Mouse (Mus musculus) heart, embryonic 10.5 days (tissue): Measurements from ENCODE around the gene Erbb3. TPM values are rescaled to one million over a fixed set of nuclear protein-coding genes. Genes with fewer than 3 reads are reported as not detected.
"Not testable (repeated sequence)": the region's sequence is repeated elsewhere in the genome, so short reads cannot be mapped to it uniquely, and the experiment has no call there.

Source experiments
- DNase-seq: peaks from one replicate; pipeline ENCODE4 v3.0.0-alpha.2; 2017; ENCODE audit warnings: low spot score
- H3K27ac ChIP-seq: fragments of 300-500 bp; sonication (generic); 2 replicates; pipeline ENCODE4 v1.5.1; 2016; ENCODE audit warnings: mild to moderate bottlenecking
- H3K27me3 ChIP-seq: fragments of 300-500 bp; sonication (generic); 2 replicates; pipeline ENCODE4 v1.6.1; 2016; ENCODE audit warnings: mild to moderate bottlenecking; ENCODE audit not compliant: poor library complexity, insufficient read depth, severe bottlenecking
- H3K36me3 ChIP-seq: fragments of 300-500 bp; sonication (generic); 2 replicates; pipeline ENCODE4 v1.6.1; 2016; ENCODE audit warnings: mild to moderate bottlenecking, moderate library complexity
- H3K4me1 ChIP-seq: fragments of 300-500 bp; sonication (generic); 2 replicates; pipeline ENCODE4 v1.6.1; 2016; ENCODE audit warnings: mild to moderate bottlenecking
- H3K4me3 ChIP-seq: fragments of 300-500 bp; sonication (generic); 2 replicates; pipeline ENCODE4 v1.5.1; 2016; ENCODE audit warnings: mild to moderate bottlenecking, moderate library complexity
- H3K9me3 ChIP-seq: fragments of 300-500 bp; sonication (generic); 2 replicates; pipeline ENCODE4 v1.6.1; 2016; ENCODE audit warnings: mild to moderate bottlenecking, moderate library complexity
- WGBS: fragments of 180-500 bp; shearing (Covaris S2); methylation state at CpG from one replicate; pipeline ENCODE4 v1.1.7; 2016; 5-methylcytosine and 5-hydroxymethylcytosine counted together
- polyA plus RNA-seq: library from polyadenylated mRNA; unstranded; fragments of >200 nt; fragmentation: Nextera tagmentation; extraction: Ambion mirVana; gene quantifications from 2 replicates; pipeline ENCODE4 v1.2.1, GENCODE M21; 2016

Gene Erbb3
- polyA plus RNA-seq, 1 experiment from 2014 or later: 7.4 TPM

GRCm38 (mm10) chr10:128622702-128623101 lies 33.2 kb upstream of the Erbb3 start:
- no peaks in the 10 kb centered on the region for H3K27me3 ChIP-seq
- no peak overlapping the region for H3K4me3 ChIP-seq
- H3K4me1 ChIP-seq: peaks cover 8% of the 10 kb centered on the region
- no peaks in the 10 kb centered on the region for H3K9me3 ChIP-seq
- DNase-seq: no peak
- no peak overlapping the region for H3K27ac ChIP-seq
- H3K36me3 ChIP-seq: peaks cover 29% of the 10 kb centered on the region
- WGBS: 75% methylated on average over 4 of the region's 4 CpGs

- Histone ChIP-seq H3K9me3 (no peaks in the 10 kb centered on the region), H3K4me1 (peaks cover 8% of the 10 kb centered on the region), H3K27me3 (no peaks in the 10 kb centered on the region), H3K36me3 (peaks cover 29% of the 10 kb centered on the region), H3K4me3 (no peak overlapping the region), H3K27ac (no peak overlapping the region)
- no peak for DNase-seq
- 79% methylated on average over 3 of the region's 3 CpGs for WGBS
Measured at GRCm38 (mm10) chr10:128621986-128622520, 32.6 kb upstream of the Erbb3 start.

DNA sequence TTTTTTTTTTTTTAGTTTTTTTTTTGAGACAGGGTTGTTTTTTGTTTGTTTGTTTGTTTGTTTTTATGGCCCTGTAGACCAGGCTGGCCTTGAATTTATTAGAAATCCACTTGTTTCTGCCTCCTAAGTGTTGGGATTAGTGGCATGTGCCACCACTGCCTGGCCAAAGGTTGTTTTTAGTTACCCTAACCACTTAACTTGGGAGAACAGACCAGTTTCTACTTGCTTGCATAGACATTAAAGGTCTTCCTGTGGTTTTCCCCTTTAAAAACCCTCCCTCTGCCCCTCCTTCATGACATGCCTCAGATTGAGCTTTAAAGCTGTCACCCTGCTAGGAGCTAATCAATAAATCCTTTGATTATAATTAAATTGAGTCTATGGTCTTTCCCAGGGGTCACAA lies 30.8 kb upstream of the Erbb3 start:
- no peak overlapping the region for H3K27ac ChIP-seq
- H3K27me3 ChIP-seq: no peaks in the 10 kb centered on the region
- no peak overlapping the region for H3K4me3 ChIP-seq
- H3K36me3 ChIP-seq: peaks cover 26% of the 10 kb centered on the region
- H3K4me1 ChIP-seq: peaks cover 5% of the 10 kb centered on the region
- DNase-seq: no peak
- H3K9me3 ChIP-seq: no peaks in the 10 kb centered on the region

DNA sequence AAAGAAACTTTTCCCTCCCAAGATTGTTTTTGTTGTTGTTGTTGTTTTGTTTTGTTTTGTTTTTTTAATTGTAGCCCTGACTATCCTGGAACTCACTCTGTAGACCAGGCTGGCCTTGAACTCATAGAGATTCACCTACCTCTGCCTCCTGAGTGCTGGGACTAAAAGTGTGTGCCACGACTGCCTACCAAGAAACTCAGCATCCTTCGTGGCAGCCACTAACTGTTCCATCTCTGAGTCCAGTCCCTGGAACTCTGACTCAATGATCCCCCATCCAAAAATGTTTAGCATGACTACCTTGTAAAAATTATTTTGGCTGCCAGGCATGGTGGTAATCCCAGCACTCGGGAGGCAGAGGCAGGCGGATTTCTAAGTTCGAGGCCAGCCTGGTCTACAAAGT lies 29.7 kb upstream of the Erbb3 start:
- H3K9me3 ChIP-seq, H3K4me1 ChIP-seq, DNase-seq, H3K27me3 ChIP-seq, H3K4me3 ChIP-seq, H3K27ac ChIP-seq: not testable (repeated sequence)
- WGBS: 87% methylated on average over 5 of the region's 5 CpGs
- peaks cover 16% of the 10 kb centered on the region for H3K36me3 ChIP-seq

DNA sequence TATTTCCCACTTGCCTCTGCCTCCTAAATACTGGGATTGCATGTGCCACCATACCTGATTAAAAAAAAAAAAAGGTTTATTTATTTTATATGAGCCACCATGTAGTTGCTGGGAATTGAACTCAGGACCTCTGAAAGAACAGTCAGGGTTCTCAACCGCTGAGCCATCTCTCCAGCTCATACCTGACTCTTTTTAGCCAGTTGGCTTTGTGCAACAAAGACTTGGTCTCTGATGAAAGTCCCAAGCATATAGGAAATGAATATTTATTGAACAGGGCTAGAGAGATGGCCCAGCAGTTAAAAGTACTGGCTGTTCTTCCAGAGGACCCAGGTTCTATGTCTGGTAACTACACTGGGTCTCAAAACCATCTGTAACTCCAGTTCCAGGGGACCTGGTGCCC lies 29.1 kb upstream of the Erbb3 start:
- H3K4me3 ChIP-seq: no peak overlapping the region
- H3K27ac ChIP-seq: no peak overlapping the region
- H3K27me3 ChIP-seq: no peaks in the 10 kb centered on the region; the same call in 1 of the 2 replicates
- no peaks in the 10 kb centered on the region for H3K9me3 ChIP-seq
- H3K36me3 ChIP-seq: peaks cover 10% of the 10 kb centered on the region
- no peaks in the 10 kb centered on the region for H3K4me1 ChIP-seq
- DNase-seq: no peak
- 77% methylated on average over 1 of the region's 1 CpGs for WGBS

GRCm38 (mm10) chr10:128615798-128616448 lies 26.5 kb upstream of the Erbb3 start:
- DNase-seq, H3K9me3 ChIP-seq, H3K27me3 ChIP-seq, H3K4me1 ChIP-seq, H3K4me3 ChIP-seq, H3K27ac ChIP-seq, H3K36me3 ChIP-seq: not testable (repeated sequence)
- WGBS: 76% methylated on average over 6 of the region's 7 CpGs

DNA sequence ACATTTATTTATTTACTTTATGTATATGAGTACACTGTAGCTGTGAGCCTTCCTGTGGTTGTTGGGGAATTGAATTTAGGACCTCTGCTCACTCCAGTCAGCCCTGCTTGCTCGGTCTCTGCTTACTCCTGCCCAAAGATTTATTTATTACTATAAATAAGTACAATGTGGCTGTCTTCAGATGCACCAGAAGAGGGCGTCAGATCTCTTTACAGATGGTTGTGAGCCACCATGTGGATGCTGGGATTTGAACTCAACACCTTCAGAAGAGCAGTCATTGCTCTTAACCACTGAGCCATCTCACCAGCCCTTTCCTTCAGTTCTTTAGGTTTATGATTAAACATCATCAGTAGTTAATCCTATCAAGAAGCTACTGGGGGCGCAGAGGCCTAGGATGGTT lies 25.5 kb upstream of the Erbb3 start:
- H3K27me3 ChIP-seq: no peaks in the 10 kb centered on the region; the same call in 1 of the 2 replicates
- WGBS: 64% methylated on average over 3 of the region's 3 CpGs
- H3K4me1 ChIP-seq: 0 out of 2 replicates have a peak, but pooled peaks cover 5% of the 10 kb centered on the region
- H3K36me3 ChIP-seq: no peaks in the 10 kb centered on the region
- H3K4me3 ChIP-seq: no peak overlapping the region
- H3K9me3 ChIP-seq: no peaks in the 10 kb centered on the region
- no peak overlapping the region for H3K27ac ChIP-seq
- DNase-seq: no peak

- WGBS: 71% methylated on average over 4 of the region's 4 CpGs
- H3K27me3 ChIP-seq, DNase-seq, H3K4me3 ChIP-seq, H3K4me1 ChIP-seq, H3K36me3 ChIP-seq, H3K9me3 ChIP-seq, H3K27ac ChIP-seq: not testable (repeated sequence)
Measured at GRCm38 (mm10) chr10:128613820-128614219, 24.4 kb upstream of the Erbb3 start.

GRCm38 (mm10) chr10:128613154-128613440 lies 23.6 kb upstream of the Erbb3 start:
- 41% methylated on average over 6 of the region's 6 CpGs for WGBS
- no peak overlapping the region for H3K27ac ChIP-seq
- no peaks in the 10 kb centered on the region; the same call in 1 of the 2 replicates for H3K27me3 ChIP-seq
- H3K4me3 ChIP-seq: no peak overlapping the region
- no peaks in the 10 kb centered on the region for H3K36me3 ChIP-seq
- DNase-seq: no peak
- H3K4me1 ChIP-seq: 0 out of 2 replicates have a peak, but pooled peaks cover 5% of the 10 kb centered on the region
- H3K9me3 ChIP-seq: no peaks in the 10 kb centered on the region

GRCm38 (mm10) chr10:128612433-128613153 lies 23.1 kb upstream of the Erbb3 start:
- Histone ChIP-seq H3K36me3 (no peaks in the 10 kb centered on the region), H3K4me1 (0 out of 2 replicates have a peak, but pooled peaks cover 5% of the 10 kb centered on the region), H3K4me3 (peak overlapping the region; percentile 8), H3K27me3 (no peaks in the 10 kb centered on the region; the same call in 1 of the 2 replicates), H3K9me3 (no peaks in the 10 kb centered on the region), H3K27ac (no peak overlapping the region)
- peak; percentile 89 for DNase-seq
- 15% methylated on average over 16 of the region's 16 CpGs for WGBS

- H3K36me3 ChIP-seq: no peaks in the 10 kb centered on the region
- no peaks in the 10 kb centered on the region for H3K9me3 ChIP-seq
- no peak overlapping the region for H3K4me3 ChIP-seq
- no peak overlapping the region for H3K27ac ChIP-seq
- WGBS: 38% methylated on average over 2 of the region's 2 CpGs
- no peaks in the 10 kb centered on the region for H3K27me3 ChIP-seq
- H3K4me1 ChIP-seq: peaks cover 18% of the 10 kb centered on the region
- no peak for DNase-seq
Measured at GRCm38 (mm10) chr10:128606483-128606882, 17.0 kb upstream of the Erbb3 start.

DNA sequence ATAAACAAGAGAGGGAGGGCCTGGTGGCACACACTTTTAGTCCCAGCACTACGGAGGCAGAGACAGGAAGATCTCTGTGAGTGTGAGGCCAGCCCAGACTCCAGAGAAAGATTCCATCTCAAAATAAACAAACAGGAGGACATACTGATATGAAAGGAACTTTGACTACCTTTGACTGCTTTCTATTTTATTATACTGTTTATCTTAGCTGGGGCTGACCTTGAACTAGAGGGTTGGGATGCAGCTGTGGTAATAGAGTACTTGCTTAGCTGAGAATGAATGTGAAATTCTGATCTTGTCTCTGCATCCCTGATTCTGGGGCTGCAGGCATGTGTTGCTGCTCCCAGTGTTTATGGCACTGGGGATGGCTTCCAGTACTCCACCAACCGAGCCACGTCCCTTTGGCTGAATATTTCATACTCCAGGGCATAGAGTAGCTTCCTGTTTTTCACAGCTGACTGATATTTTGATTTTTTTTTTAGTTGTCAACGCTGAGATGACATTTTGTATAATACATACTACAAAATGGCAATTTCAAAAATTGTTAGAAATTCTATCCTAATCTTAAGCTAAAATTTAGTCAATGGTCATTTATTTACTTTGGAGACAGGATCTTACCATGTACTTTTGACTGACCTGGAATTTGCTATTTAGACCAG lies 13.1 kb upstream of the Erbb3 start:
- Histone ChIP-seq H3K4me3 (no peak overlapping the region), H3K36me3 (no peaks in the 10 kb centered on the region)
- 76% methylated on average over 4 of the region's 4 CpGs for WGBS

GRCm38 (mm10) chr10:128601499-128601898 lies 12.0 kb upstream of the Erbb3 start:
- Histone ChIP-seq H3K36me3 (no peaks in the 10 kb centered on the region), H3K27ac (no peak overlapping the region), H3K9me3 (no peaks in the 10 kb centered on the region), H3K27me3 (no peaks in the 10 kb centered on the region), H3K4me3 (no peak overlapping the region), H3K4me1 (peaks cover 12% of the 10 kb centered on the region)
- WGBS: 89% methylated on average over 1 of the region's 1 CpGs
- no peak for DNase-seq

More for the DNA sequence above, 13.1 kb upstream of the Erbb3 start:
- Histone ChIP-seq H3K9me3 (no peaks in the 10 kb centered on the region), H3K27me3 (no peaks in the 10 kb centered on the region), H3K4me1 (peaks cover 13% of the 10 kb centered on the region), H3K27ac (no peak overlapping the region)
- DNase-seq: no peak
